ENCODE assay signal across 8 mouse cellular contexts in the genomic region with DNA sequence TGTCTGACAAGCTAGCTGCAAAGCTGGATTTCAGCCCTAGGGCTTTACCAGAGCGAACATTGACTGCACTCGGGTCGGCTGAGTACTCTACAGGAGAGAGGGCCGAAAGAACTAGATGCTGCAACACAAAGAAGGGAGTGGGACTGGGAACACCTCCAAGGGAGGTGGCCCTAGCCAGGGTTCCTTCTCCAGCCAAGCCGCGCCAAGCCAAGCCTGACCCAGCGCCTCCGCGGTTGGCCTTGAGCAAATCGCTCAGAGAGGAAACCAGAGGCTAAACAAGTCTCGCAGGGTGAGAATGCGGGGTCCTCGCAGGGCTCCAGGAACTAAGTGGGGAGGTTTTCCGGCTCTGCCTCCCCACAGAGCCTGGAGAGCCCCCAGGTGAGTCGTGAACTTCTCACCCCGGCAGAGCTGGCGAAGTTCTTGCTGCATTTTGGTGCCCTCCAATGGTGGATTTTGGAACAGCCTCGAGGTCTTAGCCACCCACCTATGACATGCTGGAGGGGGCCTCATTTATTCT. TPM values are rescaled to one million over a fixed set of nuclear protein-coding genes. Genes with fewer than 3 reads are reported as not detected.
DNase-seq lines count a peak whose midpoint lies in the region; ATAC-seq and TF ChIP-seq lines count a peak whose summit lies in the region.

No protein-coding gene starts in this region.

- H3K9ac ChIP-seq in hindbrain, postnatal 0 days (replicated peaks; ENCODE audit: low read length), result peak overlapping the region; percentile 18; the same call in 1 of the 2 replicates

- H3K27ac ChIP-seq in gastrocnemius, adult 2 months, result peak overlapping the region; percentile 79
- peak overlapping the region; percentile 17; the same call in 1 of the 2 replicates for H3K27ac ChIP-seq in hindbrain, postnatal 0 days

- intact Hi-C loops in gastrocnemius, adult 2 months (cut with DNase I), result loop anchor here (2.0 to 10.0 kb wide), 4 partner anchors 147 to 1525 kb away; no protein-coding TSS in a partner anchor
- intact Hi-C loops in left cerebral cortex, postnatal 14 days (cut with DNase I), result loop anchor here (10.0 kb wide), 1 partner anchor 177 kb away; no protein-coding TSS in a partner anchor

- no peaks in the 10 kb centered on the region for H3K36me3 ChIP-seq in hindbrain, postnatal 0 days (ENCODE audit: insufficient read depth, low read length)

- peak overlapping the region; percentile 80 for H3K4me2 ChIP-seq in hindbrain, postnatal 0 days (ENCODE audit: low read depth, low read length)

- peaks cover under 1% of the 10 kb centered on the region; the same call in 1 of the 2 replicates for H3K9me3 ChIP-seq in hindbrain, postnatal 0 days (ENCODE audit: low read length)

- no peaks in the 10 kb centered on the region for H3K27me3 ChIP-seq in hindbrain, postnatal 0 days (ENCODE audit: insufficient read depth, low read length)

- TF ChIP-seq CTCF in gastrocnemius, adult 2 months (IDR thresholded peaks at IDR 0.05), result peak; percentile 87
- TF ChIP-seq CTCF in hindbrain, postnatal 0 days (IDR thresholded peaks at IDR 0.05; ENCODE audit: low read depth), result peak; percentile 83

- under 1% methylated on average over 18 of the region's 18 CpGs for whole genome bisulfite sequencing in hindbrain, postnatal 0 days

- peak overlapping the region; percentile 73 for H3K4me3 ChIP-seq in gastrocnemius, adult 2 months
- H3K4me3 ChIP-seq in hindbrain, postnatal 0 days (ENCODE audit: low read length), result peak overlapping the region; percentile 41

- ATAC-seq in hindbrain, postnatal 0 days, result peak; percentile 87

- no peaks in the 10 kb centered on the region for H3K4me1 ChIP-seq in hindbrain, postnatal 0 days (ENCODE audit: insufficient read depth, low read length)

- DNase-seq in T-cell, adult 2 months (ENCODE audit: low spot score), result peak; percentile 67
- DNase-seq in cerebellum, postnatal 25 days, result peak; percentile 81 to 86
- DNase-seq in gastrocnemius, adult 2 months, result peak; percentile 82
- DNase-seq in hindbrain, postnatal 0 days (ENCODE audit: low spot score), result peak; percentile 88
- DNase-seq in left cerebral cortex, postnatal 14 days (ENCODE audit: low spot score in 2 of 2), result peak; percentile 44 to 78
- peak; percentile 79 for DNase-seq in mesoderm, embryonic 11.5 days (ENCODE audit: low read depth, low spot score)
- peak; percentile 16 to 42 for DNase-seq in right cerebral cortex, postnatal 36 days (ENCODE audit: low spot score in 2 of 2)
- peak; percentile 53 for DNase-seq in yolk sac, embryonic 10.5 days (ENCODE audit: low spot score)

RNA-seq across cellular contexts. Expression of gene Drd3, which starts 48.0 kb away (rescaled TPM):
- total RNA-seq in gastrocnemius, adult 2 months (2021), result not detected
- 0.16 and 0.36 TPM in 2 replicates for total RNA-seq in hindbrain, postnatal 0 days (2014; rRNA removed)
- polyA plus RNA-seq in hindbrain, postnatal 0 days (2015; fragmentation: Nextera tagmentation; extraction: Ambion mirVana), result not detected in 2 replicates
- 1 to 10 TPM in 1 of 2 experiments, not detected in 1; 1.0 TPM for total RNA-seq in left cerebral cortex, postnatal 14 days (2021)

Comparison
In these comparisons a context has a peak if more than half of its experiments do, and no peak if none do; other contexts are left out.
1. Peak in every context shown above with its lines: DNase-seq, ATAC-seq, H3K4me3 ChIP-seq and H3K27ac ChIP-seq.
2. DNase-seq: peak in every context shown above with its lines; median percentile 88 in hindbrain, postnatal 0 days; 84 in cerebellum, postnatal 25 days; 82 in gastrocnemius, adult 2 months; 79 in mesoderm, embryonic 11.5 days; 67 in T-cell, adult 2 months; 61 in left cerebral cortex, postnatal 14 days; 53 in yolk sac, embryonic 10.5 days; 29 in right cerebral cortex, postnatal 36 days.